Mouse (Mus musculus): ENCODE measurements around the gene Mbip. TPM values are rescaled to one million over a fixed set of nuclear protein-coding genes. Genes with fewer than 3 reads are reported as not detected.

The Mbip gene
- polyA plus RNA-seq, 1 experiment = 18.0 TPM

DNA sequence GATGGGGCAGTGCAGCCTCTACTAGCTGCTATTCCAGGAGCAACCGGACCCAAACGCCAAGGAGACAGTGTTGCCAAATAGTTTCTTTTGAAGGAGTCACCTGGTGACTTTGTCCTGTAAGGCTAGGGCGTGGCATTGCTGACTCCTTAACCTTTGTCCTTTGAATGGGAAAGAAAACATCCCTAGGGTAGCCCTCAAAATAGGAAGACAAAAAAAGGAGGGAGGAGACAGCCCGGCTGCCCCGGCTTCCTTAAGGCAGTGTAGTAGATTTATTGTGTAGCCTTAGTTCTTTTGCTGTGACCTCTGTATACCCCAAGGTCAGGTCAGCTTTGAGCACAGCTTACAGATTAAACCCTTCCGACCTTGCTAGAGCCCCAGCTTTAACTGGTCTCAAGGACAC lies 49.2 kb downstream of the Mbip start:
- no peaks in the 10 kb centered on the region for H3K36me3 ChIP-seq (ENCODE audit: control insufficient read depth, insufficient read depth, low read length)
- TF ChIP-seq CTCF (IDR thresholded peaks at IDR 0.05; ENCODE audit: borderline replicate concordance, control insufficient read depth, extremely low read depth, insufficient read depth, low read length, poor library complexity) (no peak), POLR2A (IDR thresholded peaks at IDR 0.05; ENCODE audit: control insufficient read depth, extremely low read depth, insufficient read depth, low read length, poor library complexity) (no peak)
- H3K27me3 ChIP-seq (ENCODE audit: control insufficient read depth, insufficient read depth, low read length) = no peaks in the 10 kb centered on the region
- DNase-seq = no peak
- no peak overlapping the region for H3K4me3 ChIP-seq (ENCODE audit: control insufficient read depth, insufficient read depth, low read length)
- H3K27ac ChIP-seq (ENCODE audit: control insufficient read depth, insufficient read depth, low read length) = no peak overlapping the region
- WGBS = 82% methylated on average over 6 of the region's 6 CpGs
- H3K4me1 ChIP-seq (replicated peaks; ENCODE audit: control insufficient read depth, insufficient read depth, low read length) = no peaks in the 10 kb centered on the region

DNA sequence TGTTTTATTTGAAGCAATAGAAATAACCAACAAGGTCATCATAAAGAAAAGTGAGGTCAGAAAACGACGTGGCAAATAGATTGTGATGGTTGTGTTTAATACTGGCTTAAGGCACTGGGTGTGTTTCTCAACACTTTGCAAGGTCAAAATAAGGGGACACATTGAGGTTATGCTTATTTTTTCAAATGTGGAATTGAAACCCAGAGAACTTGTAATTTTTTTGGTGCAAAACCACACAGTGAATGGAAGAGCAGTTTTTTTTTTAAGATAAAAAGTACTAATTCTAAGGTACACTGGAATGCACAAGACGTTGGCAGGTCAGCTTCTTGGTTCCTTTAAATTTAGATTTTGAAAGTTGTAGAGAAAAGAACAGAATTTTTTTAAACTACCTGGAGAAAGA lies 50.5 kb downstream of the Mbip start:
- no peak for TF ChIP-seq CTCF (IDR thresholded peaks at IDR 0.05; ENCODE audit: borderline replicate concordance, control insufficient read depth, extremely low read depth, insufficient read depth, low read length, poor library complexity)
- no peak for DNase-seq
- WGBS = 78% methylated on average over 3 of the region's 3 CpGs

DNA sequence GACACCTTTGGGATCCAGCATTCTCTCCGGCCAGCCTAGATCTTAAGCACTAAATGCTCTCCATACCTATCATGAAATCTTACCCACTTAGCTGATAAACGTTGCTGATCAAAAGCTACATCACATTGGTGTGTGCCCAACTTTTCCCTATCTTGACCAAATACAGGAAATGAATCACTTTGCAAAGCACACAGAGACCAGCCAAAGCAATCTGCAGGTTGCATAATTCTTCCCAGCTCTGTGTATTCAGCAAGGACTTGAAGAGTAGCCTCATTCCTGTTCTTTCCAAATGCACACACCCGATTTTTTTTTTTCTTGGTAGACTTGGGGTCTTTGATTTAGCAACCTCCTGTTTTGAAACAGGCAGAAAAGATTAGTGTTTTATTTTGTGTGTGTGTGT lies 57.1 kb downstream of the Mbip start:
- TF ChIP-seq POLR2A (IDR thresholded peaks at IDR 0.05; ENCODE audit: control insufficient read depth, extremely low read depth, insufficient read depth, low read length, poor library complexity) = no peak
- no peak overlapping the region for H3K27ac ChIP-seq (ENCODE audit: control insufficient read depth, insufficient read depth, low read length)
- H3K27me3 ChIP-seq (ENCODE audit: control insufficient read depth, insufficient read depth, low read length) = no peaks in the 10 kb centered on the region
- DNase-seq = no peak
- H3K4me3 ChIP-seq (ENCODE audit: control insufficient read depth, insufficient read depth, low read length) = no peak overlapping the region
- 47% methylated on average over 3 of the region's 3 CpGs for WGBS
- H3K36me3 ChIP-seq (ENCODE audit: control insufficient read depth, insufficient read depth, low read length) = no peaks in the 10 kb centered on the region
- H3K4me1 ChIP-seq (replicated peaks; ENCODE audit: control insufficient read depth, insufficient read depth, low read length) = no peaks in the 10 kb centered on the region

More for the DNA sequence above, 50.5 kb downstream of the Mbip start:
- Histone ChIP-seq H3K4me1 (replicated peaks; ENCODE audit: control insufficient read depth, insufficient read depth, low read length) (no peaks in the 10 kb centered on the region), H3K27me3 (ENCODE audit: control insufficient read depth, insufficient read depth, low read length) (no peaks in the 10 kb centered on the region), H3K27ac (ENCODE audit: control insufficient read depth, insufficient read depth, low read length) (no peak overlapping the region), H3K4me3 (ENCODE audit: control insufficient read depth, insufficient read depth, low read length) (no peak overlapping the region), H3K36me3 (ENCODE audit: control insufficient read depth, insufficient read depth, low read length) (no peaks in the 10 kb centered on the region)

DNA sequence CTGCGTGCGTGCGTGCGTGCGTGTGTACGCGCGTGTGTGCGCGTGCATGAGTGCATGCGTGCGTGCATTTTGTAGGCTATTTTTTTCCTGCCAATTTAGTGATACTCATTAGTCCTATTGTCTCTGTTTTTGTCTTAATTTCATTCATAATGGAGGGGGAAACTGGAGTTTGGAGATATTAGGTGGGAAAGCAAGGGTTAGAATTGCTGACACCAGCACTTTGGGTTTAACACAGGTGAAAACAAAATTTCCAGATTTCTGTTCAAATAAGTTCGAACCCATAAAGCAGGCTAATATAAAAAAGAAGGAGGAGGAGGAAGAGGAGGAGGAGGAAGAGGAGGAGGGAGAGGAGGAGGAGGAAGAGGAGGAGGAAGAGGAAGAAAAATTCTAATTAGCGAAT lies 58.9 kb downstream of the Mbip start:
- 97% methylated on average over 14 of the region's 14 CpGs for WGBS
- H3K36me3 ChIP-seq (ENCODE audit: control insufficient read depth, insufficient read depth, low read length) = no peaks in the 10 kb centered on the region
- no peak overlapping the region for H3K4me3 ChIP-seq (ENCODE audit: control insufficient read depth, insufficient read depth, low read length)
- no peak for DNase-seq
- no peak overlapping the region for H3K27ac ChIP-seq (ENCODE audit: control insufficient read depth, insufficient read depth, low read length)
- no peaks in the 10 kb centered on the region for H3K27me3 ChIP-seq (ENCODE audit: control insufficient read depth, insufficient read depth, low read length)
- no peak for TF ChIP-seq CTCF (IDR thresholded peaks at IDR 0.05; ENCODE audit: borderline replicate concordance, control insufficient read depth, extremely low read depth, insufficient read depth, low read length, poor library complexity)
- no peak for TF ChIP-seq POLR2A (IDR thresholded peaks at IDR 0.05; ENCODE audit: control insufficient read depth, extremely low read depth, insufficient read depth, low read length, poor library complexity)
- H3K4me1 ChIP-seq (replicated peaks; ENCODE audit: control insufficient read depth, insufficient read depth, low read length) = no peaks in the 10 kb centered on the region

DNA sequence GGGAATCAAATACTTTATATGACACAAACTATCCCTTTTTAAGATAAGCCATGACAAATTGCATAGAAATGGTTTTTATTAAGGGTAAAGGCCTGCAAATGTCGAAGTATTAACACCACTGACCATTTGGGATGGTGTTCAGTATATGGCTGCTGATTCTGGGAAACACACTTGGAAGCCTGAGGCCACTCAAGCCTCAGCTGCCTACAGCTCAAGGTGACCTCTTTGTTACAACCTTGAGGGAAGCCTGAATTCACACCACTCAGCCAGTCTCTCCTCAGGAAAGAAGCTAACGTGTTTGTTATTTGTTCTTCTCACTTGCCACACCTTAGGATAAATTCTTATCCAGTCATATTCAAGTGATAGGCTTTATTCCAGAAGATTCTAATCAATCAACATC lies 61.5 kb downstream of the Mbip start:
- no peak for DNase-seq
- no peaks in the 10 kb centered on the region for H3K27me3 ChIP-seq (ENCODE audit: control insufficient read depth, insufficient read depth, low read length)
- no peak overlapping the region for H3K27ac ChIP-seq (ENCODE audit: control insufficient read depth, insufficient read depth, low read length)
- no peak overlapping the region for H3K4me3 ChIP-seq (ENCODE audit: control insufficient read depth, insufficient read depth, low read length)
- H3K36me3 ChIP-seq (ENCODE audit: control insufficient read depth, insufficient read depth, low read length) = no peaks in the 10 kb centered on the region
- no peaks in the 10 kb centered on the region for H3K4me1 ChIP-seq (replicated peaks; ENCODE audit: control insufficient read depth, insufficient read depth, low read length)
- TF ChIP-seq POLR2A (IDR thresholded peaks at IDR 0.05; ENCODE audit: control insufficient read depth, extremely low read depth, insufficient read depth, low read length, poor library complexity) (no peak), CTCF (IDR thresholded peaks at IDR 0.05; ENCODE audit: borderline replicate concordance, control insufficient read depth, extremely low read depth, insufficient read depth, low read length, poor library complexity) (no peak)
- WGBS = 81% methylated on average over 2 of the region's 2 CpGs

DNA sequence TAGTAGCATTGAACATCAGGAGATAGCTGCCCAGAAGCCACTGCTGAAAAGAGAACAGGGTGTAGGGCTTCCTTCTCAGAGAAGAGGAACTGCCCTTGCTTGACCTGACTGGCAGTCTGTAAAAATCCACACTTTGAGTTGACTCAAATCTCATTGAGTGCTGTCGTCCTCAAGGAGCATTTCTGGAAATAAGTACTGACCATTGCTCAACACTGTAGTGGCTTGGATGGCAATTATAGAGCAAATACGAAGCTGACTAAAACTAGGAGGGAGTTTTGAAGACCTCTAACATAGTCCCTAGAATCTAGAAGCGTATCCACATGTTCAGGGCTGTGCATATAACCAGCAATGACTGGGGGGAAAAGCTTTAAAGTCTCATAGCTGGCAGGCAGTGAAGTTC lies 64.0 kb downstream of the Mbip start:
- no peaks in the 10 kb centered on the region for H3K4me1 ChIP-seq (replicated peaks; ENCODE audit: control insufficient read depth, insufficient read depth, low read length)
- H3K36me3 ChIP-seq (ENCODE audit: control insufficient read depth, insufficient read depth, low read length) = no peaks in the 10 kb centered on the region
- no peak overlapping the region for H3K4me3 ChIP-seq (ENCODE audit: control insufficient read depth, insufficient read depth, low read length)
- 68% methylated on average over 3 of the region's 3 CpGs for WGBS
- TF ChIP-seq POLR2A (IDR thresholded peaks at IDR 0.05; ENCODE audit: control insufficient read depth, extremely low read depth, insufficient read depth, low read length, poor library complexity) = no peak
- TF ChIP-seq CTCF (IDR thresholded peaks at IDR 0.05; ENCODE audit: borderline replicate concordance, control insufficient read depth, extremely low read depth, insufficient read depth, low read length, poor library complexity) = no peak
- DNase-seq = no peak
- no peaks in the 10 kb centered on the region for H3K27me3 ChIP-seq (ENCODE audit: control insufficient read depth, insufficient read depth, low read length)
- no peak overlapping the region for H3K27ac ChIP-seq (ENCODE audit: control insufficient read depth, insufficient read depth, low read length)

Other genes with a start within 250 kb of the Mbip start
- 0.22 and 0.23 TPM in 2 replicates for gene Nkx2-1, start 191.0 kb upstream of the Mbip start, polyA plus RNA-seq (2012; rRNA removed)